Mouse (Mus musculus) erythroblast, embryonic 14.5 days (primary cell): ENCODE measurements around the gene Gm17617.

Experiments used
- GATA1 ChIP-seq: IDR thresholded peaks from 2 replicates; pipeline ENCODE4 v1.6.1; 2012; ENCODE audit warnings: low read length, inconsistent platforms, mixed read lengths
- TAL1 ChIP-seq: IDR thresholded peaks from 3 replicates; pipeline ENCODE4 v1.6.1; 2012; ENCODE audit warnings: low read length, inconsistent platforms, mixed read lengths

GRCm38 (mm10) chr13:55092588-55092987 is 40.8 kb downstream of the Gm17617 start:
- TF ChIP-seq GATA1 (no peak), TAL1 (no peak)
